Mouse (Mus musculus): ENCODE data around the gene Slc25a11. TPM values are rescaled to one million over a fixed set of nuclear protein-coding genes. Genes with fewer than 3 reads are reported as not detected.

Slc25a11 gene
- polyA plus RNA-seq (2015; fragmentation: Nextera tagmentation; extraction: Ambion mirVana) = 118 and 121 TPM in 2 replicates

- H3K9ac ChIP-seq (replicated peaks; ENCODE audit: low read depth) = peak within 1 kb of the TSS; percentile 92
- H3K36me3 ChIP-seq (ENCODE audit: insufficient read depth, low read length) = peaks cover 43% of the 10 kb centered on the region
- peak within 1 kb of the TSS; percentile 96 for H3K4me2 ChIP-seq (replicated peaks; ENCODE audit: low read depth, low read length)
- H3K27ac ChIP-seq (ENCODE audit: low read length) = peak within 1 kb of the TSS; percentile 97
- H3K4me3 ChIP-seq (ENCODE audit: low read depth, low read length) = peak within 1 kb of the TSS; percentile 70
- H3K27me3 ChIP-seq (replicated peaks; ENCODE audit: insufficient read depth, low read length) = no peaks in the 10 kb centered on the region
- WGBS = under 1% methylated on average over 63 of the region's 63 CpGs
- TF ChIP-seq EP300 (IDR thresholded peaks at IDR 0.05) (peak; percentile 90), CTCF (IDR thresholded peaks at IDR 0.05) (peak; percentile 44)
- peaks cover 19% of the 10 kb centered on the region; the same call in 1 of the 2 replicates for H3K4me1 ChIP-seq (ENCODE audit: insufficient read depth, low read depth, low read length)
- DNase-seq (ENCODE audit: low spot score) (peak; percentile 100), ATAC-seq (peak; percentile 92)
- H3K9me3 ChIP-seq (ENCODE audit: low read length) = no peaks in the 10 kb centered on the region
Observed at GRCm38 (mm10) chr11:70646691-70647650, at the start of gene Slc25a11, which contains the start of gene Rnf167. Gene Slc25a11, minus strand, starts transcription at chr11:70647479. Gene Rnf167, plus strand, starts transcription at chr11:70647235.

- Histone ChIP-seq H3K9ac (replicated peaks; ENCODE audit: low read depth) (no peak overlapping the region), H3K4me1 (ENCODE audit: insufficient read depth, low read depth, low read length) (peaks cover 6% of the 10 kb centered on the region), H3K27me3 (replicated peaks; ENCODE audit: insufficient read depth, low read length) (no peaks in the 10 kb centered on the region), H3K4me2 (replicated peaks; ENCODE audit: low read depth, low read length) (no peak overlapping the region), H3K4me3 (ENCODE audit: low read depth, low read length) (no peak overlapping the region), H3K9me3 (ENCODE audit: low read length) (no peaks in the 10 kb centered on the region), H3K27ac (ENCODE audit: low read length) (no peak overlapping the region), H3K36me3 (ENCODE audit: insufficient read depth, low read length) (no peaks in the 10 kb centered on the region)
- DNase-seq (ENCODE audit: low spot score) = no peak
- ATAC-seq = no peak
- TF ChIP-seq CTCF (IDR thresholded peaks at IDR 0.05) (no peak), EP300 (IDR thresholded peaks at IDR 0.05) (no peak)
- 72% methylated on average over 3 of the region's 3 CpGs for WGBS
Observed at GRCm38 (mm10) chr11:70693504-70693903, 46.2 kb upstream of the Slc25a11 start.

- no peaks in the 10 kb centered on the region for H3K9me3 ChIP-seq (ENCODE audit: low read length)
- H3K27me3 ChIP-seq (replicated peaks; ENCODE audit: insufficient read depth, low read length) = no peaks in the 10 kb centered on the region
- no peak for DNase-seq (ENCODE audit: low spot score)
- H3K9ac ChIP-seq (replicated peaks; ENCODE audit: low read depth) = 0 out of 2 replicates have a peak overlapping the region, but pooled peaks have one; percentile 23
- no peak overlapping the region for H3K4me2 ChIP-seq (replicated peaks; ENCODE audit: low read depth, low read length)
- TF ChIP-seq CTCF (IDR thresholded peaks at IDR 0.05) (no peak), EP300 (IDR thresholded peaks at IDR 0.05) (no peak)
- ATAC-seq = no peak
- H3K36me3 ChIP-seq (ENCODE audit: insufficient read depth, low read length) = no peaks in the 10 kb centered on the region
- H3K4me3 ChIP-seq (ENCODE audit: low read depth, low read length) = no peak overlapping the region
- peaks cover 17% of the 10 kb centered on the region for H3K4me1 ChIP-seq (ENCODE audit: insufficient read depth, low read depth, low read length)
- H3K27ac ChIP-seq (ENCODE audit: low read length) = no peak overlapping the region
- WGBS = 50% methylated on average over 4 of the region's 4 CpGs
Observed at GRCm38 (mm10) chr11:70689578-70689977, 42.3 kb upstream of the Slc25a11 start.

- DNase-seq (ENCODE audit: low spot score) = no peak
- ATAC-seq = no peak
- Histone ChIP-seq H3K9ac (replicated peaks; ENCODE audit: low read depth) (peak overlapping the region; percentile 88), H3K27me3 (replicated peaks; ENCODE audit: insufficient read depth, low read length) (no peaks in the 10 kb centered on the region), H3K9me3 (ENCODE audit: low read length) (no peaks in the 10 kb centered on the region), H3K4me2 (replicated peaks; ENCODE audit: low read depth, low read length) (peak overlapping the region; percentile 90), H3K36me3 (ENCODE audit: insufficient read depth, low read length) (peaks cover 6% of the 10 kb centered on the region; the same call in 1 of the 2 replicates), H3K4me1 (ENCODE audit: insufficient read depth, low read depth, low read length) (peaks cover 17% of the 10 kb centered on the region), H3K27ac (ENCODE audit: low read length) (peak overlapping the region; percentile 87), H3K4me3 (ENCODE audit: low read depth, low read length) (peak overlapping the region; percentile 90)
- WGBS = 17% methylated on average over 8 of the region's 8 CpGs
- no peak for TF ChIP-seq CTCF (IDR thresholded peaks at IDR 0.05)
- no peak for TF ChIP-seq EP300 (IDR thresholded peaks at IDR 0.05)
Observed at GRCm38 (mm10) chr11:70688372-70688771, 41.1 kb upstream of the Slc25a11 start.

GRCm38 (mm10) chr11:70687601-70688199 lies 40.4 kb upstream of the Slc25a11 start, which contains the start of gene Camta2:
Gene Camta2, minus strand, starts transcription at chr11:70688105.
- no peaks in the 10 kb centered on the region for H3K9me3 ChIP-seq (ENCODE audit: low read length)
- 2% methylated on average over 49 of the region's 55 CpGs for WGBS
- TF ChIP-seq EP300 (IDR thresholded peaks at IDR 0.05) = no peak
- peak; percentile 67 for TF ChIP-seq CTCF (IDR thresholded peaks at IDR 0.05)
- peak within 1 kb of the TSS; percentile 90 for H3K4me2 ChIP-seq (replicated peaks; ENCODE audit: low read depth, low read length)
- peaks cover 17% of the 10 kb centered on the region for H3K4me1 ChIP-seq (ENCODE audit: insufficient read depth, low read depth, low read length)
- no peaks in the 10 kb centered on the region for H3K27me3 ChIP-seq (replicated peaks; ENCODE audit: insufficient read depth, low read length)
- H3K9ac ChIP-seq (replicated peaks; ENCODE audit: low read depth) = peak within 1 kb of the TSS; percentile 88
- H3K27ac ChIP-seq (ENCODE audit: low read length) = peak within 1 kb of the TSS; percentile 87
- ATAC-seq = peak; percentile 92
- peak; percentile 88 for DNase-seq (ENCODE audit: low spot score)
- peak within 1 kb of the TSS; percentile 90 for H3K4me3 ChIP-seq (ENCODE audit: low read depth, low read length)
- H3K36me3 ChIP-seq (ENCODE audit: insufficient read depth, low read length) = peaks cover 10% of the 10 kb centered on the region; the same call in 1 of the 2 replicates

Data from lung, postnatal 0 days (tissue).